Mouse (Mus musculus): ENCODE data around the gene Smim13. TPM values are rescaled to one million over a fixed set of nuclear protein-coding genes. Genes with fewer than 3 reads are reported as not detected.
A peak's percentile ranks its signal among the peaks of the same experiment; 100 is the strongest.
"Not testable (repeated sequence)": the region's sequence is repeated elsewhere in the genome, so short reads cannot be mapped to it uniquely, and the experiment has no call there.

Smim13 gene
- total RNA-seq (2021) = 10 to 100 TPM; 14.7 to 16.4 TPM
- long read RNA-seq, experiment 1, full-length matches to known transcripts = 21 of 23 reads
- long read RNA-seq, experiment 1, partial matches to known transcripts = 0 of 23 reads
- long read RNA-seq, experiment 1, other reads (novel, unspliced or antisense) = 2 of 23 reads
- long read RNA-seq, experiment 2, full-length matches to known transcripts = 17 of 17 reads
- long read RNA-seq, experiment 2, partial matches to known transcripts = 0 of 17 reads
- long read RNA-seq, experiment 2, other reads (novel, unspliced or antisense) = 0 of 17 reads

DNA sequence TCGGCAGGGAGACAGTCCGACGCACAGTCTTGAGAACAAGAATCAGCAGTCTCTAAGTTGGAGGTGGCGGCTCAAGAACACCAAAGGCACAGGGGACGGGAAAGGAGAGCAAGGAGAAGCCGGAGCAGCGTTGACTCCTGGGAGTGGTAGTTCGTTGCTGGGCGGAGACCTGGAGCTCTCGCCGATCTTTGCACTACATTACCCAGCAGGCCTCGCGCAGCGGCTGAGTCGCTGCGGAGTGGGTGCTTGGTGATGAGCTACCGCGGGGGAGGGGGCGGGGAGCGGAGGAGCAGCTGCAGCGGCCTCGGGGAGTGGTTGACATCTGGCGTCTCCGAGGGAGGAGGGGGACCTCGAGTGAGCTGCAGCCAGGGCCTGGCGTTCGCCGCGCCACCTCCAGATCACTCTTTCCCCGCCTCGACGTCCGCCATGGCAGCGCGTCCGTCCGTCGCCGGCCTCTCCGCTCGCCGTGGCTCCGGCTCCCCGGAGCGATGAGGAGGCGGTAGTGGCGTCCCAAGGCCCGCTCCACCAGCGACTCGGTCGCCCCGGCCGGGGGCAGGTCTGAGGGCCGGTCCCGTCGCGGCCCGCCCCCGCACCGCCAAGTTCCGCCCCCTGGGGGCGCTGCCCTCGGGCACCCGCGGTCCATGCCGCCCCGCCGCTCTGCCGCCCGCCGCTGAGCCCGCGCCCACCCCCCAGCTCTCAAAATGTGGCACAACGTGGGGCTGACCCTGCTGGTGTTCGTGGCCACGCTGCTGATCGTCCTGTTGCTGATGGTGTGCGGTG is at the start of gene Smim13:
Gene Smim13 (plus strand): TSS at position 307 of the 780 bp plus-strand sequence.
- peak; percentile 95 for DNase-seq

DNA sequence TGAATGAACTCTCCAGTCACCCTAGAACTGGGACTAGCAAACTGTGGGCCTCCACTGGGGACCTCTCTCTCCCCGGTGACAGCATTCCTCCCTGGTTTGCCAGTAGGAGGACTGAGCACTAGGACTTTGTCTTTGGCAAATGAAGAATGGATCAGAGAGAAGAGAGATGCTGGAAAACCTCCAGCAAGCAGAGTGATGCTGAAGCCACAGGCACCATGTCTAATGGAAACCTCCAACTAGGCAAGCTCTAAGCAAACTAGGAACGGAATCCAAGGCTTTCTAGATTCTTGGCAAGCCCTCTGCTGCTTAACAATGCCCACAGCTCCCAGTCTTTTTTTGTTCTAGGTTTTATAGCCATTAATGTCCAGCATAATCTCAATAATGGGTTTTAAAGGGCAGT is 48.8 kb upstream of the Smim13 start:
- DNase-seq = no peak

- no peak for DNase-seq
Observed at GRCm38 (mm10) chr13:41203289-41203688, 46.4 kb upstream of the Smim13 start.

GRCm38 (mm10) chr13:41203691-41204090 is 46.0 kb upstream of the Smim13 start:
- no peak for DNase-seq

GRCm38 (mm10) chr13:41205568-41205967 is 44.1 kb upstream of the Smim13 start:
- not testable (repeated sequence) for DNase-seq

- DNase-seq = no peak
Observed at GRCm38 (mm10) chr13:41206241-41206640, 43.4 kb upstream of the Smim13 start.

GRCm38 (mm10) chr13:41211276-41211675 is 38.4 kb upstream of the Smim13 start:
- no peak for DNase-seq

DNA sequence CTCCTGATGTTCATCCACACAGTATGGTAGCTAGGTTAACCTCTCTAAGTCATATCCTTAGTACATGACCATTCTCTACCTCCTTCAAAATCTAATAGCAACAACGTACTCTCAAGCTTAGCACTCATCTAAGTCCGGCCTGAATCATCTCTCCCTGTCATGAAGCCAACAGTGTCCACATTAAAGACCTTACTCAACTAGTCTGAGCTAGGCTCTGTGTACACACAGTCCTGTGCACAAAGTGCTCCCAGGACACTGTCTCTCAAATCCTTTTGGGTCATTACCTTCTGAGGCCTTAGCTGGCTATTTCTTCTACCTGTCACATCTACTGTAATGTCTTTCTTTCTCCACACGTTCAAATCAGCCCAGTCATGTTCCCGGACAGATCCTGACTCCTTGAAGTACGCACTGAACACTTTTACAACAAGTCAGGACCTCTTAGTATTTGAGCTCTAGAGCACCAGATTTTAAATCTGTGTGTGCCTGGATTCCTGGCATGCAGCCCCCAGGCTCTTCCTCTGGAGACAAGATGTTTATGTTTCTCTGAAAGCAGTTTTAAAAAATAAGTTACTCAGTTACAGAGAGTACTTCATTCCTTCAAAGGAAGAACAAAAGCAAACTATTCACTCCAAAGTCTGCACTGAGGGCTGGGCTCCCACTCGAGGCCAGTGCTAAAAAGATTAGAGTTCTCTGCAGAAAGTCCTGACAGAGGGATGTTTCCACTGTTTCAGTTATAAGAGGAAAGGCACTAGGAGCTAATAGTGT is 36.9 kb upstream of the Smim13 start:
- no peak for DNase-seq

DNA sequence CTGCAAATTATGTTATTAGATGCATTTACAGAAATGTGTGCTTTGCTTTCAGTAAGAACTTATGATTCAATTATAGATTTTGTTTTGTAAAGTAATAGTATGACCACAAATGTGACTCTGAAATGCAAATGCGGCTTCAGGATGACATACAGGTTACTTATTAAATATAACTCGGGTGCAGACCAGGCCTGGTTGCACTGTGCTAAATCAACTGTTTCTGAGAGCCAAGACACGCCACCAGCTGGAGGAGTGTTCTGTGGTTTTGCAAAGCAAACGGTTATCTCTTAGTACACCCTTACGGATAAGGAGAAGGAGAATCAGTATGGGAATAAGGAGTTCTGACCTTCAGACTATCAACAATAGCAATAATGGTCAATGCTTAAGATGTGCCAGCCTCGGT is 34.0 kb upstream of the Smim13 start:
- no peak for DNase-seq

- no peak for DNase-seq
Observed at GRCm38 (mm10) chr13:41216236-41216635, 33.4 kb upstream of the Smim13 start.

DNA sequence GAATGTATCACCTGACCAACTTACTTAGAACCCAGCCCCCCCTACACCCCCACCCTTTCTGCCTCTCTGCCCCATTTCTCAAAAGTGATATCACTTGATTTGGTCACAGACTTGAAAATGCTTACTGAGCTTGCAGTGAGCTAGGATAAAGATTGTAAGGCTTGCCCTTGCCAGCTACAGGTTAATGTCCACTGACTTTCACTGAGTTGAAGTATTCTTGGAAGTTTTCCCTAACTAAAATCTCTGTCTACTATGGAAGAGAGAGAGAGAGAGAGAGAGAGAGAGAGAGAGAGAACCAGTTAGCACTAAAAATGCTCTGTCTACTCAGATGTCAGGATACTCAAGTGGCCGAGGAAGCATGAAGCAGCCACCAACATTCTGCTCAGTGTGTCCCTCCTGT is 30.6 kb upstream of the Smim13 start:
- no peak for DNase-seq

- no peak for DNase-seq
Observed at GRCm38 (mm10) chr13:41219687-41220303, 29.8 kb upstream of the Smim13 start.

GRCm38 (mm10) chr13:41220304-41220834 is 29.3 kb upstream of the Smim13 start, which contains the start of gene Elovl2:
Elovl2 (minus strand) TSS chr13:41220405.
- DNase-seq = peak; percentile 86

- no peak for DNase-seq
Observed at GRCm38 (mm10) chr13:41226513-41226912, 23.1 kb upstream of the Smim13 start.

DNA sequence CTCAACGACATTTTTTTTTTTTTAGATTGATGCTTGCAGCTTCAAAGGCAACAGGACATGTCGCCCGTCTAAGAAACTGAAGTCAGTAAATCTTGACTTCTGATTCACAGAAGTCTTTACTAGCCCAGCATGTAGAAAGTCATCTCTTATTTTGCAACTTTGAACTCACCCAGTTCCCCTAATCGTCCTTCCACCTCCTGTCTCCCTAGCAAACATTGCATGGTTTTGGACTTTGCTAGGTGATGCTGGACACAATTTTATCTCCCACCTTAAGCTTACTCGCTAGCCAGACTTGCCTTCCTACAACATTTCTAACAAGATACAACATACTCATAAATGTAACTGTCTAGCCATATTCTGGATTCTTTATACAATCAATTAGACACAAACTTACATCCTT is 21.6 kb upstream of the Smim13 start:
- DNase-seq = no peak

DNA sequence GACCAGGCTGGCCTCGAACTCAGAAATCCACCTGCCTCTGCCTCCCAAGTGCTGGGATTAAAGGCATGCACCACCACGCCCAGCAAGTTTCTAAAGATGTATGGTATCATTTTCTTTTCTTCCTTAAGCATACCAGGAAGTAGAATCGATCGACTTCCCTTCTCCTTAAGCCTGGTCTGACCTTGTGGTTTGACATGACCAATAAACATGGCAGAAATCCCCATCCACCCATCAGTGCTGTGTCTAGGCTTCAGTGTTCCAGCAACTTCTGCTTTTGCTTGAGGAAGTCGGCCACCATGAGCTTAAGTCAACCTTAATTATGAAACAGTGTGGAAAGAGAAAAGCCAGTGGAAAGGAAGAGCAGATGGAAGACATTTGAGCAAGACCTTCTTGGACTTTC is 19.4 kb upstream of the Smim13 start:
- DNase-seq = no peak

- no peak for DNase-seq
Observed at GRCm38 (mm10) chr13:41231389-41231983, 18.2 kb upstream of the Smim13 start.

- DNase-seq = no peak
Observed at GRCm38 (mm10) chr13:41232209-41232608, 17.4 kb upstream of the Smim13 start.

GRCm38 (mm10) chr13:41233241-41233640 is 16.4 kb upstream of the Smim13 start:
- no peak for DNase-seq

DNA sequence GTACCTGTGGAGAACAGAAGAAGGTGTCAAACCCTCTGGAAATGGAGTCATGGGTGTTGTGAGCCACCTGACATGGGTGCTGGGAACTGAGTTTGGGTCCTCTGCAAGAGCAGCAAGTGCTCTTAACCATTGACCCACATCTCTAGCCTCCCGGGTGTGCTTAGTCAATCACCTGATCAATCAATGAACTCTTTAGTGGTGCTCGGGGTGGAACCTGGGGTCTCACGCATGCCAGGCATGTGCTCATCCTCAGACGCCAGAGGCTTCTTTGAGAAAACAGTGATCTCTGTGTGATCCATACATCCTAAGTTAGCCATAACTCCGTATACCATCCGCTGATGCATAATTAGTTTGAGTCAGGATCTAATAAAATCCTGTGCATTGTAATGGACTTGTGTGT is 14.5 kb upstream of the Smim13 start:
- DNase-seq = no peak

GRCm38 (mm10) chr13:41235845-41236741 is 13.6 kb upstream of the Smim13 start:
- DNase-seq = no peak
